Mouse (Mus musculus): ENCODE measurements around the gene Bicra. TPM values are rescaled to one million over a fixed set of nuclear protein-coding genes. Genes with fewer than 3 reads are reported as not detected.

Gene Bicra
- total RNA-seq, 4 experiments from 2014 or later, result 7.2 to 16.9 (median 10.6) TPM

GRCm38 (mm10) chr7:16014521-16015175 is 33.1 kb downstream of the Bicra start:
- DNase-seq, result peak; percentile 72

GRCm38 (mm10) chr7:16013722-16014275 is 33.9 kb downstream of the Bicra start:
- no peak for DNase-seq

- peak; percentile 31 for DNase-seq
These were observed 35.0 kb downstream of the Bicra start for GRCm38 (mm10) chr7:16012576-16013263.

GRCm38 (mm10) chr7:16011418-16012085 is 36.2 kb downstream of the Bicra start:
- no peak for DNase-seq

GRCm38 (mm10) chr7:16010649-16011048 is 37.1 kb downstream of the Bicra start:
- no peak for DNase-seq

- no peak for DNase-seq
These were observed 38.1 kb downstream of the Bicra start for GRCm38 (mm10) chr7:16009636-16010035.

- no peak for DNase-seq
These were observed 42.7 kb downstream of the Bicra start for GRCm38 (mm10) chr7:16005020-16005419.

GRCm38 (mm10) chr7:16004177-16004856 is 43.4 kb downstream of the Bicra start:
- no peak for DNase-seq

GRCm38 (mm10) chr7:16003032-16003431 is 44.7 kb downstream of the Bicra start:
- DNase-seq, result no peak

- no peak for DNase-seq
These were observed 45.5 kb downstream of the Bicra start for GRCm38 (mm10) chr7:16002171-16002570.

- DNase-seq, result no peak
These were observed 46.0 kb downstream of the Bicra start for GRCm38 (mm10) chr7:16001691-16002090.

- DNase-seq, result no peak
These were observed 53.9 kb downstream of the Bicra start for GRCm38 (mm10) chr7:15993789-15994188.

- DNase-seq, result no peak
These were observed 54.6 kb downstream of the Bicra start for GRCm38 (mm10) chr7:15993152-15993551.

GRCm38 (mm10) chr7:15991764-15992163 is 56.0 kb downstream of the Bicra start:
- DNase-seq, result no peak

- no peak for DNase-seq
These were observed 59.9 kb downstream of the Bicra start for GRCm38 (mm10) chr7:15987661-15988356.

- no peak for DNase-seq
These were observed 64.9 kb downstream of the Bicra start for GRCm38 (mm10) chr7:15982729-15983407.

GRCm38 (mm10) chr7:15981538-15981937 is 66.2 kb downstream of the Bicra start:
- peak; percentile 30 for DNase-seq

GRCm38 (mm10) chr7:15980246-15980645 is 67.5 kb downstream of the Bicra start:
- DNase-seq, result peak; percentile 58

GRCm38 (mm10) chr7:15975904-15976303 is 71.8 kb downstream of the Bicra start:
- DNase-seq, result no peak

- DNase-seq, result no peak
These were observed 72.3 kb downstream of the Bicra start for GRCm38 (mm10) chr7:15975451-15975850.

- DNase-seq, result peak; percentile 38
These were observed 73.0 kb downstream of the Bicra start for GRCm38 (mm10) chr7:15974712-15975111.
